Mouse (Mus musculus) heart, adult 2 months (tissue): Measurements from ENCODE around the gene Amigo1.

Experiments used
- CTCF ChIP-seq: fragments of 200-600 bp; IDR thresholded peaks from 2 replicates; pipeline ENCODE4 v1.8.1; 2022; ENCODE audit warnings: antibody characterized with exemption, mild to moderate bottlenecking, moderate library complexity
- EP300 ChIP-seq: fragments of 200-500 bp; IDR thresholded peaks from 2 replicates; pipeline ENCODE4 v1.6.1; 2011; ENCODE audit warnings: low read depth, low read length, control low read depth; ENCODE audit not compliant: insufficient read depth

DNA sequence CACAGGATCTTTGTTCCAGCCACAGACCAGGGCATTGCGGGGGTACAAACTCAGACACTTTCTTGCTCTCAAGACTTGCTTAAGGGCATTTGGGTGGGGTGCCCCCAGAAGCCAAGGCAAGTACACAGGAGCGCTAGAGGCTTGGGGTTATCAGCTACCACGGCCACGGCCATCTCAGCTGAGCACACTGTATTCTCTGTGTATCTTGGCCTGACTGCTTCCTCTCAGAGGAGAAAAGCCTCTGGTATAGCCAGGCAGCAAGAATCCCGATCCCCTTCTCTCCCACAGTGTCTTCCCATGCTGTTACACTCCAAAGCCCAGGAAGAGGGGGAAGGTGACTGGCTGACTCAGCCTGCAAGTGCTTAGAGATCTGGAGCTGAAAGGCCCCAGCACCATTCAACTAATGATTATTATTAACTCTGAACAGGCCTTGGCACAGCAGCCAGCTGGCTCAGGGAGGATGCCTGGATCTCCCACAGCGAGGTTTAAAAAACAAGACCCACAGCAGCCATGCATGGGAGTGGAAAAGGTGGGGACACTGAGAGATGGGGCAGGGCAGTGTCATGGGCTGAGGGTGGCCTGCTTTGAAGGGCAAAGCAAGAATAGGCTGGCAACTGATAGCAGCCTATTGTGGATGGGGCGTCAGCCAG is 9.9 kb downstream of the Amigo1 start:
- no peak for TF ChIP-seq CTCF
- no peak for TF ChIP-seq EP300
